ENCODE assay signal across 9 mouse cellular contexts in the genomic region with DNA sequence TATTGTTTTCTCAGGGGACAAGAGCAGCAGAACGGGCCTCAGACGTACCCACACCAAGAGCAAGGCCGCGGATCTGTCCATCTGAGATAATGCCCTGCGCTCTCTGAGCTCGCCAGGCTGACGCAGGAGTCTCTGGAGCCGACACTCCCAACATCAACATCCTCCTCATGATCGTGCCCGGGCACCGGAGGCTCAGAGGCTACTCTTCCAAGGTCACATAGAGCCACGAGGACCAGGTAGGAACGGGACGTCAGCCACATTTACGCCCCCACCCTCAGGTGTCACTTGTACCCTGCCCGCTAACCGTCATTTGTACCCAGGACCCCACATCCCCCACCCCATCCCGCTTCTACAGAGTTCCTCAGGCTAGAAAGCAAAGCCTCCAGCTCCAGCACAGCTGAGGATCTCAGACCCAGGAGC. TPM values are rescaled to one million over a fixed set of nuclear protein-coding genes. Genes with fewer than 3 reads are reported as not detected.
DNase-seq lines count a peak whose midpoint lies in the region; ATAC-seq and TF ChIP-seq lines count a peak whose summit lies in the region.
"Had no signal": no experiment of that assay in that cellular context is flagged by ENCODE, and none has a peak within 500 bp of the region (broad histone marks: within the 10 kb centered on the region; RNA-seq: fewer than 3 reads in every experiment).

No protein-coding gene starts in this region.

- DNase-seq in cerebellum, adult 2 months: no peak
- no peak for DNase-seq in cerebellum, postnatal 14 days
- DNase-seq in 3T3-L1 (ENCODE audit: low read depth, low spot score): peak; percentile 58
- peak; percentile 56 for DNase-seq in embryo, embryonic 10.5 days (ENCODE audit: low spot score)
- DNase-seq in hindbrain, postnatal 0 days (ENCODE audit: low spot score): peak; percentile 55
- no peak for DNase-seq in spleen, adult 2 months (ENCODE audit: low read depth in 1 of 2, low spot score in 2 of 2)
- no peak for DNase-seq in frontal cortex, adult 2 months (ENCODE audit: extremely low spot score in 1 of 2, low spot score in 1 of 2)

- no peak for TF ChIP-seq POLR2A in cerebellum, adult 2 months (IDR thresholded peaks at IDR 0.05; ENCODE audit: borderline replicate concordance, insufficient read depth, low read length)
- TF ChIP-seq POLR2A in spleen, adult 2 months (IDR thresholded peaks at IDR 0.05; ENCODE audit: low read depth, low read length): no peak

- H3K27me3 ChIP-seq in cerebellum, adult 2 months (ENCODE audit: control insufficient read depth, insufficient read depth, low read length): no peaks in the 10 kb centered on the region
- H3K27me3 ChIP-seq in hindbrain, postnatal 0 days (ENCODE audit: insufficient read depth, low read length): no peaks in the 10 kb centered on the region
- H3K27me3 ChIP-seq in lung, embryonic 16.5 days (ENCODE audit: control insufficient read depth, insufficient read depth, low read depth, low read length): no peaks in the 10 kb centered on the region
- no peaks in the 10 kb centered on the region for H3K27me3 ChIP-seq in spleen, adult 2 months (ENCODE audit: control insufficient read depth, insufficient read depth, low read length)

- 0% methylated on average over 18 of the region's 18 CpGs for WGBS in cerebellum, adult 2 months
- WGBS in hindbrain, postnatal 0 days: under 1% methylated on average over 18 of the region's 18 CpGs
- WGBS in lung, embryonic 16.5 days: under 1% methylated on average over 18 of the region's 18 CpGs
- 1% methylated on average over 18 of the region's 18 CpGs for WGBS in spleen, adult 2 months

- H3K9ac ChIP-seq in hindbrain, postnatal 0 days (replicated peaks; ENCODE audit: low read length): peak overlapping the region; percentile 82
- H3K9ac ChIP-seq in lung, embryonic 16.5 days (ENCODE audit: low read length): peak overlapping the region; percentile 84

- no peaks in the 10 kb centered on the region; the same call in 1 of the 2 replicates for H3K36me3 ChIP-seq in hindbrain, postnatal 0 days (ENCODE audit: insufficient read depth, low read length)
- no peaks in the 10 kb centered on the region for H3K36me3 ChIP-seq in lung, embryonic 16.5 days (ENCODE audit: control insufficient read depth, insufficient read depth, low read length)
- H3K36me3 ChIP-seq in spleen, adult 2 months (ENCODE audit: control insufficient read depth, insufficient read depth, low read length): no peaks in the 10 kb centered on the region; the same call in 1 of the 2 replicates

- no peak for TF ChIP-seq CTCF in cerebellum, adult 2 months (IDR thresholded peaks at IDR 0.05; ENCODE audit: borderline replicate concordance, insufficient read depth, low read depth, low read length)
- no peak for TF ChIP-seq CTCF in hindbrain, postnatal 0 days (IDR thresholded peaks at IDR 0.05; ENCODE audit: low read depth)
- no peak for TF ChIP-seq CTCF in spleen, adult 2 months (IDR thresholded peaks at IDR 0.05; ENCODE audit: extremely low read depth, insufficient read depth, insufficient read length, insufficient replicate concordance)

- no peaks in the 10 kb centered on the region for H3K4me1 ChIP-seq in cerebellum, adult 2 months (ENCODE audit: control insufficient read depth, insufficient read depth, low read length)
- peaks cover 13% of the 10 kb centered on the region for H3K4me1 ChIP-seq in hindbrain, postnatal 0 days (ENCODE audit: insufficient read depth, low read length)
- peaks cover 10% of the 10 kb centered on the region for H3K4me1 ChIP-seq in lung, embryonic 16.5 days (replicated peaks; ENCODE audit: control insufficient read depth, insufficient read depth, low read length)
- H3K4me1 ChIP-seq in spleen, adult 2 months (ENCODE audit: control insufficient read depth, insufficient read depth, insufficient read length): peaks cover 3% of the 10 kb centered on the region; the same call in 1 of the 2 replicates

- no peaks in the 10 kb centered on the region for H3K9me3 ChIP-seq in hindbrain, postnatal 0 days (ENCODE audit: low read length)
- no peaks in the 10 kb centered on the region for H3K9me3 ChIP-seq in lung, embryonic 16.5 days (ENCODE audit: control insufficient read depth, low read length)

- H3K4me3 ChIP-seq in cerebellum, adult 2 months (replicated peaks; ENCODE audit: insufficient read depth, low read depth, low read length): peak overlapping the region; percentile 71
- H3K4me3 ChIP-seq in hindbrain, postnatal 0 days (ENCODE audit: low read length): peak overlapping the region; percentile 62
- H3K4me3 ChIP-seq in lung, embryonic 16.5 days (ENCODE audit: low read length): peak overlapping the region; percentile 87
- peak overlapping the region; percentile 67 for H3K4me3 ChIP-seq in spleen, adult 2 months (ENCODE audit: extremely low read depth, insufficient read depth, insufficient read length)

- no peak overlapping the region for H3K27ac ChIP-seq in cerebellum, adult 2 months (ENCODE audit: insufficient read depth, low read length)
- H3K27ac ChIP-seq in hindbrain, postnatal 0 days: peak overlapping the region; percentile 83
- peak overlapping the region; percentile 67 for H3K27ac ChIP-seq in lung, embryonic 16.5 days (ENCODE audit: low read length)
- H3K27ac ChIP-seq in spleen, adult 2 months (ENCODE audit: insufficient read depth, low read length): peak overlapping the region; percentile 35; the same call in 1 of the 2 replicates

- ATAC-seq in hindbrain, postnatal 0 days: peak; percentile 67; the same call in 1 of the 2 replicates
- ATAC-seq in lung, embryonic 16.5 days (ENCODE audit: low read depth): peak; percentile 59

- peak overlapping the region; percentile 93 for H3K4me2 ChIP-seq in hindbrain, postnatal 0 days (ENCODE audit: low read depth, low read length)
- H3K4me2 ChIP-seq in lung, embryonic 16.5 days (ENCODE audit: low read depth, low read length): peak overlapping the region; percentile 93

RNA-seq across cellular contexts. Expression of a gene that starts 0.4 kb away (rescaled TPM):
- 137 and 143 TPM in 2 replicates for polyA plus RNA-seq in cerebellum, adult 2 months (2012; rRNA removed)
- 155 and 157 TPM in 2 replicates for total RNA-seq in hindbrain, postnatal 0 days (2014; rRNA removed)
- polyA plus RNA-seq in hindbrain, postnatal 0 days (2015; fragmentation: Nextera tagmentation; extraction: Ambion mirVana): 76.0 and 79.3 TPM in 2 replicates
- 57.9 and 63.5 TPM in 2 replicates for polyA plus RNA-seq in lung, embryonic 16.5 days (2015; fragmentation: Nextera tagmentation; extraction: Ambion mirVana)
- 60.1 and 80.5 TPM in 2 replicates for polyA plus RNA-seq in spleen, adult 2 months (2012; rRNA removed)
- polyA plus RNA-seq in frontal cortex, adult 2 months (2012; rRNA removed): 104 and 114 TPM in 2 replicates

RNA-seq across cellular contexts. Expression of a gene that starts 20.4 kb away (rescaled TPM):
- 66.2 and 72.5 TPM in 2 replicates for polyA plus RNA-seq in cerebellum, adult 2 months (2012; rRNA removed)
- total RNA-seq in hindbrain, postnatal 0 days (2014; rRNA removed): 106 and 112 TPM in 2 replicates
- 12.8 and 14.4 TPM in 2 replicates for polyA plus RNA-seq in hindbrain, postnatal 0 days (2015; fragmentation: Nextera tagmentation; extraction: Ambion mirVana)
- polyA plus RNA-seq in lung, embryonic 16.5 days (2015; fragmentation: Nextera tagmentation; extraction: Ambion mirVana): 8.4 and 9.5 TPM in 2 replicates
- 31.2 and 35.1 TPM in 2 replicates for polyA plus RNA-seq in spleen, adult 2 months (2012; rRNA removed)
- polyA plus RNA-seq in frontal cortex, adult 2 months (2012; rRNA removed): 73.7 and 79.6 TPM in 2 replicates

RNA-seq across cellular contexts. Expression of a gene that starts 26.2 kb away (rescaled TPM):
- not detected in 2 replicates for polyA plus RNA-seq in cerebellum, adult 2 months (2012; rRNA removed)
- total RNA-seq in hindbrain, postnatal 0 days (2014; rRNA removed): not detected in 2 replicates
- polyA plus RNA-seq in hindbrain, postnatal 0 days (2015; fragmentation: Nextera tagmentation; extraction: Ambion mirVana): not detected in 2 replicates
- not detected in 2 replicates for polyA plus RNA-seq in lung, embryonic 16.5 days (2015; fragmentation: Nextera tagmentation; extraction: Ambion mirVana)
- polyA plus RNA-seq in spleen, adult 2 months (2012; rRNA removed): not detected in 2 replicates
- polyA plus RNA-seq in frontal cortex, adult 2 months (2012; rRNA removed): not detected in 2 replicates
- total RNA-seq: left cerebral cortex, adult 8-10 months had no signal

RNA-seq across cellular contexts. Expression of a gene that starts 27.2 kb away (rescaled TPM):
- polyA plus RNA-seq in cerebellum, adult 2 months (2012; rRNA removed): 25.7 and 26.4 TPM in 2 replicates
- 18.2 TPM in 2 replicates for total RNA-seq in hindbrain, postnatal 0 days (2014; rRNA removed)
- 22.2 and 24.0 TPM in 2 replicates for polyA plus RNA-seq in hindbrain, postnatal 0 days (2015; fragmentation: Nextera tagmentation; extraction: Ambion mirVana)
- 61.0 TPM in 2 replicates for polyA plus RNA-seq in lung, embryonic 16.5 days (2015; fragmentation: Nextera tagmentation; extraction: Ambion mirVana)
- 85.6 and 103 TPM in 2 replicates for polyA plus RNA-seq in spleen, adult 2 months (2012; rRNA removed)
- polyA plus RNA-seq in frontal cortex, adult 2 months (2012; rRNA removed): 22.8 and 27.6 TPM in 2 replicates

RNA-seq across cellular contexts. Expression of a gene that starts 27.6 kb away (rescaled TPM):
- 9.9 and 10.2 TPM in 2 replicates for polyA plus RNA-seq in cerebellum, adult 2 months (2012; rRNA removed)
- total RNA-seq in hindbrain, postnatal 0 days (2014; rRNA removed): 15.5 and 17.3 TPM in 2 replicates
- polyA plus RNA-seq in hindbrain, postnatal 0 days (2015; fragmentation: Nextera tagmentation; extraction: Ambion mirVana): 7.8 and 8.9 TPM in 2 replicates
- polyA plus RNA-seq in lung, embryonic 16.5 days (2015; fragmentation: Nextera tagmentation; extraction: Ambion mirVana): 6.5 and 8.8 TPM in 2 replicates
- polyA plus RNA-seq in spleen, adult 2 months (2012; rRNA removed): 2.4 and 2.6 TPM in 2 replicates
- polyA plus RNA-seq in frontal cortex, adult 2 months (2012; rRNA removed): 9.5 and 10.0 TPM in 2 replicates

Comparison
In these comparisons a context has a peak if more than half of its experiments do, and no peak if none do; other contexts are left out.
1. DNase-seq: peak in 3T3-L1 (single experiment), embryo, embryonic 10.5 days (single experiment) and hindbrain, postnatal 0 days (single experiment); none in cerebellum, adult 2 months (0 of 2), cerebellum, postnatal 14 days (0 of 2), spleen, adult 2 months (0 of 2) and frontal cortex, adult 2 months (0 of 2).
2. Peak in every context shown above with its lines, with median percentiles within 50 percentile points of each other: H3K4me3 ChIP-seq.